Mouse (Mus musculus): Measurements from ENCODE around the gene Tex35. TPM values are rescaled to one million over a fixed set of nuclear protein-coding genes. Genes with fewer than 3 reads are reported as not detected.

The Tex35 gene
- not detected in 2 replicates for polyA plus RNA-seq (2015; fragmentation: Nextera tagmentation; extraction: Ambion mirVana)

DNA sequence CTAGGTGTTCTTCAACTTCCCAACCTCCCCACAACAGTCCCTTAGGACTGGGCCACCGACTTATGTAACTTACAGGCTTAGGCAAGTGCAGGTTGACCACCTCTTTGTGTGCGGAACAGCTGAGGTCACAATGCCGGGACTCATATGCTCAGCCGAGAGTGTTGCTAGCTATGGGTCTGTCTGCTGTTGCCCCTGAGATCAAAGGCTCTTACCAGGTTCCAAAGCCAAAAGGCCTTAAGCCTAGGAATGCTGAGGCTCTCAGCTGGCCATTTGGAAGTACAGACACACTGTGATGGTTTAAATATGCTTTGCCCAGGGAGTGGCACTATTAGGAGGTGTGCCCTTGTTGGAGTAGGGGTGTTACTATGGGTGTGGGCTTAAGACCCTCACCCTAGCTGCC lies at the start of gene Tex35:
Gene Tex35 (minus strand): TSS at position 101 of the 400 bp plus-strand sequence.
- 93% methylated on average over 4 of the region's 4 CpGs for WGBS

DNA sequence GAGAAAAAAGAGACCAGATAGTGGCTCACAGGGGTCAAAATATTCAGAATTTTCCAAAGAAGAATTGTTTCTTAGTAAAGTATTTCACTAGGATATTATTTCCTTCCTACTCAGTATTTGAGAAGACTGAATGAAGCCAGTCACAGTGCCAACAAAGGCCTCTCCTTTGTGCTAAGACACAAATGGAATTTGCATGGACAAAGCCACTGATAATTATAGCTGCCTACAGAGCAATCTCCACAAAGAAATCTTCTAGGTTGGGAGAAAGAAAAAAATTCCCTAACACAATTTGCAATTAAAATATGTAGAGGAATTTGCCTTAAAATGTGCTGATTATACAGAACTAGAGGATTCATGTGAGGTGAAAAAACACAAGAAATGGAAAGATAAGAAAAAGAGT lies 45.3 kb upstream of the Tex35 start:
- H3K9ac ChIP-seq (replicated peaks): no peak overlapping the region
- no peaks in the 10 kb centered on the region for H3K27me3 ChIP-seq
- no peak overlapping the region for H3K4me3 ChIP-seq (replicated peaks)
- no peak overlapping the region for H3K27ac ChIP-seq
- H3K4me1 ChIP-seq (replicated peaks): peaks cover 17% of the 10 kb centered on the region
- H3K36me3 ChIP-seq: peaks cover 27% of the 10 kb centered on the region
- no peak for ATAC-seq
- no peaks in the 10 kb centered on the region for H3K9me3 ChIP-seq
- no peak overlapping the region for H3K4me2 ChIP-seq (replicated peaks)

More for the DNA sequence above, at the start of gene Tex35:
- no peak within 1 kb of the TSS for H3K4me2 ChIP-seq (replicated peaks)
- H3K36me3 ChIP-seq: no peaks in the 10 kb centered on the region
- H3K27ac ChIP-seq: no peak within 1 kb of the TSS
- no peak for ATAC-seq
- no peak within 1 kb of the TSS for H3K9ac ChIP-seq (replicated peaks)
- H3K4me3 ChIP-seq (replicated peaks): no peak within 1 kb of the TSS
- no peaks in the 10 kb centered on the region for H3K27me3 ChIP-seq
- no peaks in the 10 kb centered on the region for H3K4me1 ChIP-seq (replicated peaks)
- H3K9me3 ChIP-seq: no peaks in the 10 kb centered on the region

DNA sequence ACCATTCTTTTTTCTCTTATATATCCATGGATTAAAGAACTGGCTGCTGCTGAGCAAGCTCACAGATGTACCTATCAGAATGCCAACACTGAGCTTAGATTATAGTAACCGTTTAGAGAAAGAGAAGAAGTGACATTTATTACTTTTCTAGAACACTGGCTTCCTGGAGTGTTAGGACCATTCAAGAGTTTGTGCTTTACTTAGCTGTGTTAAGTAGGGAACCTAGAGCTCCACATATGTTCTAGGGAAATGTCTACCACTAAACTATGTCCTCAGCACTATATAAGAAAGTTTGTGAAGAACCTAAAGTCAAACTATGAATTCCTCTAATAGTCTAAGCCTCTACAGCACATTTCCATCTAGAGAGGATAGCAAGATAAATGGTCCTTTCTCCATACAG lies 41.6 kb upstream of the Tex35 start:
- no peak overlapping the region for H3K4me2 ChIP-seq (replicated peaks)
- no peaks in the 10 kb centered on the region for H3K9me3 ChIP-seq
- H3K27ac ChIP-seq: no peak overlapping the region
- peaks cover 17% of the 10 kb centered on the region for H3K4me1 ChIP-seq (replicated peaks)
- 97% methylated on average over 1 of the region's 1 CpGs for WGBS
- no peaks in the 10 kb centered on the region for H3K27me3 ChIP-seq
- no peak overlapping the region for H3K4me3 ChIP-seq (replicated peaks)
- H3K9ac ChIP-seq (replicated peaks): no peak overlapping the region
- peaks cover 27% of the 10 kb centered on the region for H3K36me3 ChIP-seq
- ATAC-seq: no peak

DNA sequence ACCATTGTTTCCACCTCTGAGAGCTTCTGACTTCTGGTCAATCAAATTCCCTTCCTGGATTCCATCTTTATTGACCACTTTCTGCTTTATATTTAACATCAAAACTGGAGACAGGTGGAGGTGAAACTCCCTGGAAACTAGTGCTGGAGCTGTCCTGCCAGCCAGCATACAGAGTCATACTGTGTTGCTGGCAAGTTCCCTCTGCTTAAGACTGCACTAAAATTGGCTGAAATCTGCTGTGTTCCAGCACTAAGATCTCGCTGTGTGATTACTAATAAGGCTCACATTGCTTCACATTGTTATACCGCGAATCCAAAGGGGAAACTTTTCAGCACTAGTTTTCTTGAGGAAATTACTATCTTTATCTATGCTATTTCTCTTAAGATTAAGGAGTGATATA lies 36.1 kb upstream of the Tex35 start:
- no peak overlapping the region for H3K27ac ChIP-seq
- H3K4me3 ChIP-seq (replicated peaks): no peak overlapping the region
- no peaks in the 10 kb centered on the region for H3K9me3 ChIP-seq
- H3K9ac ChIP-seq (replicated peaks): no peak overlapping the region
- peaks cover 57% of the 10 kb centered on the region for H3K36me3 ChIP-seq
- ATAC-seq: no peak
- 92% methylated on average over 3 of the region's 3 CpGs for WGBS
- no peaks in the 10 kb centered on the region for H3K4me1 ChIP-seq (replicated peaks)
- H3K27me3 ChIP-seq: no peaks in the 10 kb centered on the region
- no peak overlapping the region for H3K4me2 ChIP-seq (replicated peaks)

DNA sequence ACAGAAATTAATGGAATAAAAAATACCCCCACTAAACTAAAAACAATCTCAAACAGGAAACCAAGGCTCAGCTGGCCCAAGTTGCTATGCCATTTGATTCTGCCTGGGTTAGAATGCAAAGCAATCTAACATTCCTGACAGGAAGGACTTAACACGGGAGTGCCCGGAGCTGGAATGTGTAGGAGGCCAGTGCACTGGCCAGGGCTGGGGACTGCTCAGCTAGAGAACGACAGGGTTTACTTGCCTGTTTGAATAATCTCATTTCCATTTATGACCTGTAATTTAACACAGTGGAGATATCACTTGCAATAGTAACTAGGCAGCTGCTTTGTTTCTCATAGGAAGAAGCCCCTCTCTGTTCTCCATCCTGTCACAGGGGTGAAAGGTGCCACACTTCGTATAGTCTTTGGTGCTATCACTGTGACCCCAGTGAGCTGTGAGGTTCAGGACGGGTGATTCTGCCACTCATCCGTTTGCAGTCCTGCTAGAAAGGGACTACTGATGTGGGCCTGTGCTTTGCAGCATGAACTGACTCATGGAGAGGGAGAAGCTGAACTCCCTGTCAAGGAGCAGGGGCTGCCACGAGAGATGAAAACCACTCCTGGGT lies 34.9 kb upstream of the Tex35 start:
- H3K4me3 ChIP-seq (replicated peaks): no peak overlapping the region
- H3K27ac ChIP-seq: no peak overlapping the region
- H3K36me3 ChIP-seq: peaks cover 61% of the 10 kb centered on the region
- no peak for ATAC-seq
- no peak overlapping the region for H3K4me2 ChIP-seq (replicated peaks)
- H3K27me3 ChIP-seq: no peaks in the 10 kb centered on the region
- 60% methylated on average over 7 of the region's 7 CpGs for WGBS
- no peak overlapping the region for H3K9ac ChIP-seq (replicated peaks)
- H3K9me3 ChIP-seq: no peaks in the 10 kb centered on the region
- no peaks in the 10 kb centered on the region for H3K4me1 ChIP-seq (replicated peaks)

DNA sequence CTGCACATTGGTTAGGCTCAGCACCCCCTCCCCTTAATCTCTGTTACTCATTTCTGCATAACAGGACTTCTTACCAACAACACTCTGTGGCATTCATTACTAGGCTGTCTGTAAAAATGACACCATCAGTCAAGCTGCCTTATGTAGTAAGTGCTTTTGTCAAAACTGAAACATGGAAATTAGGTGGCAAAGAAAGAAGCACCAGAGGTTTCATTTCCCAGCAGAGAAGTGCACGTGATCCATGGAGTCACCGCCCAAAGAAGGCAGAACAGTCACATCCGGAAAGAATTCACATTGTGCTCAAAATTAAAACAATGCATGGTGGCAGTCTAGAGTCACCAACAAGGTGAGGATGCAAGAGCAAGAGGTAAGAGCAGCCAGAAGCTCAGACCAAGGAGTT lies 32.5 kb upstream of the Tex35 start:
- Histone ChIP-seq H3K27me3 (no peaks in the 10 kb centered on the region), H3K36me3 (peaks cover 49% of the 10 kb centered on the region), H3K27ac (no peak overlapping the region), H3K9me3 (no peaks in the 10 kb centered on the region), H3K4me3 (replicated peaks) (no peak overlapping the region), H3K4me1 (replicated peaks) (no peaks in the 10 kb centered on the region), H3K9ac (replicated peaks) (no peak overlapping the region), H3K4me2 (replicated peaks) (no peak overlapping the region)
- 93% methylated on average over 3 of the region's 3 CpGs for WGBS
- ATAC-seq: no peak

DNA sequence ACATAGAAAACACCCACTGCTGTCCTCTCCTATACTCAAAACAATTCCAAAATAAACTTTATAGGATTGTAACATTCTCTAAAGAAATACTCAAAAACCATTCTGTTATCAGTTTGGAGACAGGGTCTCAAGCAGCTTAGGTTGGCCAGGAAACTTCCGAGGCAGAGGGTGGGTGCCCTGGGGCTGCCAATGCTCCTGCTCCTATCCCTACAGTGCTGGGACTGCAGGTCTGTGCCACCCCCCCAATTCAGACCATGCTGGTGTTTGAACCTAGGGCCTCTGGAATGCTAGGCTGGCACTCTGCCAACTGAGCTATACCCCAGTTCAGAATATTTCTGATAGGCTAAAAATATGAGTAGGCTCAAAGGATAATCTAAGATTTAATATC lies 29.4 kb upstream of the Tex35 start:
- Histone ChIP-seq H3K9me3 (no peaks in the 10 kb centered on the region), H3K4me2 (replicated peaks) (no peak overlapping the region), H3K27me3 (no peaks in the 10 kb centered on the region), H3K4me1 (replicated peaks) (no peaks in the 10 kb centered on the region), H3K4me3 (replicated peaks) (no peak overlapping the region), H3K9ac (replicated peaks) (no peak overlapping the region), H3K27ac (no peak overlapping the region), H3K36me3 (peaks cover 39% of the 10 kb centered on the region)
- ATAC-seq: no peak
- 95% methylated on average over 1 of the region's 1 CpGs for WGBS

DNA sequence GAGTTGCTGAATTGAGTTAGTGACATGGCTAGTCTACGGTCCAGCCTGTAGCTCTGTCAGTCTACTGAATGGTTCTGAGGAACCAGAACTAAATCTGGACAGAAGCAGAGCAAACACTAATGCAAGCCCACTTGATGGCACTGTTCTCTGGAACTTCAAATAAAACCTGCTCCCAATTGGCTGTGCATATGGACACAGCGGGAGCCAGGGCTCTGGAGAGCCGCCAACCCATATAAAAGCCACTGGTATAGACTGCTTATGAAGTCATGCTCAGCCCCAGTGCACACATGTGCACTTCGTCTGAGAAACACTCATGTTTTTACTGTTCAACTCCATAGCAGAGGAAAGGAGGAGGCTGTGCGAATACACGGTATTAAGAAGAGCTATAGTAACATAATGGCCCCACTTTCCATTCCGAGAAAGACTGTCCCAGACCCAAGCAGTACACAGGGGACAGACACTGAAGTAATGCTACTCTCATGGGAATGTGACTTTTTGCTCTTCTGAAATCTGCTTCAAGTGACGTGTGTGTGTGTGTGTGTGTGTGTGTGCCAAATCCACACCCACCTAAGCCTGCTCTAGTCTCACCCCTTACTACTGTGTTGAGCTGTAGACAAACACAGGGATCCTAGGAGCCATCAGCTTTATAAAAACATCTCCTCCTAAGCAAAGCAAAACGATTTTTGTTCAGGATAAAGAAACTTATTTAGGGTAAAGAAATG lies 28.8 kb upstream of the Tex35 start:
- H3K4me3 ChIP-seq (replicated peaks): no peak overlapping the region
- no peak overlapping the region for H3K9ac ChIP-seq (replicated peaks)
- peaks cover 39% of the 10 kb centered on the region for H3K36me3 ChIP-seq
- no peaks in the 10 kb centered on the region for H3K4me1 ChIP-seq (replicated peaks)
- no peak overlapping the region for H3K27ac ChIP-seq
- no peaks in the 10 kb centered on the region for H3K9me3 ChIP-seq
- 0 out of 2 replicates have a peak, but pooled peaks have one; percentile 69 for ATAC-seq
- no peak overlapping the region for H3K4me2 ChIP-seq (replicated peaks)
- H3K27me3 ChIP-seq: no peaks in the 10 kb centered on the region
- 84% methylated on average over 9 of the region's 9 CpGs for WGBS

DNA sequence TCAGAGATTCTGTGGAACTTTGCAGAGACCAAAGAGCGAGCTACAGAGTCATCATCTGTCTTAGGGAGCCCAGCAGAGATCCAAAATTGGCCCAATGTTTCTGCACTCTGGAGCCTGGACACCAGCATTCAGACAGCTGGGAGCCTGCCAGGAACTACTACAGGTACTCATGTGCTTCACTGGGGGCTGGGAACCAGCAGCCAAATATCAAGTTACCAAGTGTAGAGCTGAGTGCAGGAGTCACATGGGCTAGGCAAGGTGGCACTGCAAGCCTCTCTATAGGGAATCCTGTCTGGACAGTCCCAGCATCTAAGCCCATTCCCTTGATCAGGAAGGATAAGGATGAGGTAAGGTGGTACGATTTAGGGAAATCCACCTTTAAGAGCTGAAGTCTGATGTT lies 19.7 kb upstream of the Tex35 start:
- Histone ChIP-seq H3K27me3 (no peaks in the 10 kb centered on the region), H3K9me3 (no peaks in the 10 kb centered on the region), H3K27ac (no peak overlapping the region), H3K36me3 (peaks cover 16% of the 10 kb centered on the region), H3K4me1 (replicated peaks) (no peaks in the 10 kb centered on the region), H3K4me3 (replicated peaks) (no peak overlapping the region), H3K9ac (replicated peaks) (no peak overlapping the region), H3K4me2 (replicated peaks) (no peak overlapping the region)
- no peak for ATAC-seq
- 94% methylated on average over 2 of the region's 2 CpGs for WGBS

DNA sequence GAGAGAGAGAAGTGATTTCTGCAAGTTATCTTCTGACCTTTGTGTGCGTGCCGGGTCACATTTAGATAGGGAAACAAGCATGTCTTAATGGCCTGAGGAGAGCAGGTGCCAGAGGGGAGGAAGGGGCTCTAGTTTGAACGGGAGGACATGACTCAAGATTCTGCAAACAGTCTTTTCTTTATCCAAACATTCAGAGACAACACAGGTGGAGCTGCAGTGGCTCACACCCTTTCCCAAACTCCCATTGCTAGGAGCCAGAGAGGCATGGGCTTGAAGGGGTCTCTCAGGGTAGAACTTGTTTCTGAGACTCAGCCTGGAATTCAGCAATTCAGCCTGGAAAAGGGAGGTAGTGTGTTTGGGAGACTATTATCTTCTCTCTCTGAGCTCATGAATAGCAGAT lies 15.4 kb upstream of the Tex35 start:
- Histone ChIP-seq H3K9ac (replicated peaks) (no peak overlapping the region), H3K4me1 (replicated peaks) (no peaks in the 10 kb centered on the region), H3K27me3 (no peaks in the 10 kb centered on the region), H3K4me3 (replicated peaks) (no peak overlapping the region), H3K36me3 (peaks cover 9% of the 10 kb centered on the region; the same call in 1 of the 2 replicates), H3K4me2 (replicated peaks) (no peak overlapping the region), H3K9me3 (no peaks in the 10 kb centered on the region), H3K27ac (no peak overlapping the region)
- WGBS: 92% methylated on average over 3 of the region's 3 CpGs
- ATAC-seq: no peak

DNA sequence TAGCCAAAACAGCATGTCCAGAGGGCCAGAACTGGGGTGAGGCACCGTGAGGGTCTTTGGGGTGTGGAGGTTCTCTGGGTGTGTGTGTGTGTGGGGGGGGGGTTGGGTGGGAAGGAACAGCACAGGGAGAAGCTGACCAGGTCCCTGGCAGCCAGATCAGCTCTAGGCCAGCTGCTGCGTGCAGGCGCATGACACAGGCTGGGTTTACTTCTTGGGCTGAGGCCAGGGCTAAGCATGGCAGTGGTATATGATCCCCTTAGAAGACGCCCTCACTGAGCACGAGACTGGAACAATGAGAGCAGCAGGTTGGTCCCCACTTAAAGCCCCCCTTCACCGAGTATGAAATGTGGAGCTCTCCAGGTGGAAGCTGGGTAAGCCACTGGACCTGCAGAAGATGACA lies 10.7 kb upstream of the Tex35 start:
- Histone ChIP-seq H3K4me1 (replicated peaks) (no peaks in the 10 kb centered on the region), H3K27ac (no peak overlapping the region), H3K9ac (replicated peaks) (no peak overlapping the region), H3K27me3 (no peaks in the 10 kb centered on the region), H3K4me3 (replicated peaks) (no peak overlapping the region), H3K36me3 (no peaks in the 10 kb centered on the region), H3K9me3 (no peaks in the 10 kb centered on the region), H3K4me2 (replicated peaks) (no peak overlapping the region)
- 83% methylated on average over 6 of the region's 6 CpGs for WGBS
- ATAC-seq: 0 out of 2 replicates have a peak, but pooled peaks have one; percentile 58

DNA sequence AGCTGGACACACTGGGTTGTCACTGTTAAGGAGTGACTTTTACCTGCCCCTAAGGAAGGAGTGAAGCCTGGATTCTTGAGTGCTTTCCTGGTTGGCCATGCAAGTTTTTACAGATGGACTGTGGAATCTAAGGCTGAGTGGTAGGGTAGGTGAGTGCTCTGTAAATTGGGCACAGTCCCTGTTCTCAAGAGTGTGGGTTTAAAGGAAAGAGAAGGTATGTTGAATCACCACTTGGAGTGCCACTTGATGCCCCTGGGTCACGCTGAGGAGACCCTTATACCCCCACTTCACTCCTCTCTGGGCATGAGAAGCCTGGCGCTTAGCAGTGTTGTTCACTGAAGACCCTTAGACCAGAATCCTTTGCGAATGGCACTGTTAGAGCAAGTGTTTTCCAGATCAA lies 9.0 kb upstream of the Tex35 start:
- H3K36me3 ChIP-seq: no peaks in the 10 kb centered on the region
- no peak overlapping the region for H3K4me2 ChIP-seq (replicated peaks)
- H3K9ac ChIP-seq (replicated peaks): no peak overlapping the region
- no peaks in the 10 kb centered on the region for H3K9me3 ChIP-seq
- no peak overlapping the region for H3K4me3 ChIP-seq (replicated peaks)
- H3K27ac ChIP-seq: no peak overlapping the region
- no peak for ATAC-seq
- H3K27me3 ChIP-seq: no peaks in the 10 kb centered on the region
- WGBS: 84% methylated on average over 3 of the region's 3 CpGs
- H3K4me1 ChIP-seq (replicated peaks): no peaks in the 10 kb centered on the region

DNA sequence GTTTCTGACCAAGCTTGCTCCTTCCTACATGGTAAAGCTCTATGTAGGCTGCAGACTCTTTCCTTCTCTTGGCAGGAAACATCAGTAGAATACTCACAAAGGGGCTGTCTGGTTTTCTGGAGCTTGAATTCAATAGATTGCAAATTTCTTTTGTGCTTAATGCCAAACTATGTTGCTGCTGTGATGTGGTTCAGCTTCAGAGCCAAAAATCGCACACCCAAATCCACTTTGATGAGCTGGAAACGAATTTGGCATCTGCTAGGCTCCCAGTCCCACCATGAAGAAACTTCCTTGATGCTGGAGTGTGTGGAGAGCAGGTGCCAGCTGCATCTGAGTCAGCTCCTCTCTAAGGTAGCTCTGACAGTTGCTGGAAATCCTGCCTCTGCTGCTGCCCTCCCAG lies 6.0 kb upstream of the Tex35 start:
- Histone ChIP-seq H3K36me3 (no peaks in the 10 kb centered on the region), H3K27ac (no peak overlapping the region), H3K27me3 (no peaks in the 10 kb centered on the region), H3K4me2 (replicated peaks) (no peak overlapping the region), H3K4me1 (replicated peaks) (no peaks in the 10 kb centered on the region), H3K9ac (replicated peaks) (no peak overlapping the region), H3K4me3 (replicated peaks) (no peak overlapping the region), H3K9me3 (no peaks in the 10 kb centered on the region)
- WGBS: 78% methylated on average over 2 of the region's 2 CpGs
- ATAC-seq: no peak
